Mouse (Mus musculus) midbrain, embryonic 15.5 days (tissue): ENCODE results near the gene Hoxa3. TPM values are rescaled to one million over a fixed set of nuclear protein-coding genes. Genes with fewer than 3 reads are reported as not detected.

Source experiments
- ATAC-seq: fragments of 200-750 bp; cut with Nextera tagmentation; replicated peaks from 2 replicates; pipeline ENCODE4 v1.8.0; 2017; ENCODE audit warnings: moderate TSS enrichment
- H3K27ac ChIP-seq: fragments of 300-500 bp; sonication (generic); 2 replicates; pipeline ENCODE4 v1.5.1; 2015; ENCODE audit warnings: mild to moderate bottlenecking, inconsistent platforms
- H3K27me3 ChIP-seq: fragments of 300-500 bp; sonication (generic); replicated peaks from 2 replicates; pipeline ENCODE4 v1.6.1; 2015; ENCODE audit warnings: inconsistent platforms
- H3K36me3 ChIP-seq: fragments of 300-500 bp; sonication (generic); replicated peaks from 2 replicates; pipeline ENCODE4 v1.6.1; 2015; ENCODE audit warnings: inconsistent platforms
- H3K4me1 ChIP-seq: fragments of 300-500 bp; sonication (generic); 2 replicates; pipeline ENCODE4 v1.6.1; 2015; ENCODE audit warnings: inconsistent platforms
- H3K4me2 ChIP-seq: fragments of 300-500 bp; sonication (generic); 2 replicates; pipeline ENCODE4 v1.6.1; 2015; ENCODE audit warnings: inconsistent platforms, mild to moderate bottlenecking, moderate library complexity
- H3K4me3 ChIP-seq: fragments of 300-500 bp; sonication (generic); 2 replicates; pipeline ENCODE4 v1.5.1; 2015; ENCODE audit warnings: mild to moderate bottlenecking, inconsistent platforms
- H3K9ac ChIP-seq: fragments of 300-500 bp; sonication (generic); 2 replicates; pipeline ENCODE4 v1.6.1; 2015; ENCODE audit warnings: mild to moderate bottlenecking, inconsistent platforms
- H3K9me3 ChIP-seq: fragments of 300-500 bp; sonication (generic); 2 replicates; pipeline ENCODE4 v1.6.1; 2016; ENCODE audit warnings: inconsistent platforms
- whole genome bisulfite sequencing: fragments of 180-500 bp; shearing (Covaris S2); methylation state at CpG from one replicate; pipeline ENCODE4 v1.1.7; 2015; ENCODE audit warnings: mixed read lengths; 5-methylcytosine and 5-hydroxymethylcytosine counted together
- polyA plus RNA-seq: library from polyadenylated mRNA; unstranded; fragments of >200 nt; fragmentation: Nextera tagmentation; extraction: Ambion mirVana; gene quantifications from 2 replicates; pipeline ENCODE4 v1.2.1, GENCODE M21; 2015

The Hoxa3 gene
- polyA plus RNA-seq, 1 experiment from 2014 or later: not detected

DNA sequence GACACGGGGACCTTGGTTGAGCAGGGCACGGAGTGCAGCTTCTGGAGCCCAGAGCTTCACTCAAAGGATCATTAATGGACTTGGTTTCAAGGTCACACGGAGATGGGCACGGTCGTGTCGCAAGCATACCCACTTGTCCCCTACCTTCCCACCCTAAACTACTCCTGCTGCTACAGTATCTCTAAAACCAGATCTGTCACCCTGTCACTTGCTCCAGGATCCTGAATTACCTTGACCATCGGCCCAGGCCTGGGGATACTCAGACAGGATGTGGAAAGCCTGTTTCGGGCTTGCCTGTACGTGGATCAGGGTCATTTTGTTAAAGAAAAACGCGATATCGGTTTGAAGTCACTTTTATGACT, 3.5 kb downstream of the Hoxa3 start:
- H3K27ac ChIP-seq: no peak overlapping the region
- no peaks in the 10 kb centered on the region for H3K36me3 ChIP-seq
- H3K27me3 ChIP-seq: peaks cover 98% of the 10 kb centered on the region
- no peak overlapping the region for H3K4me2 ChIP-seq
- no peaks in the 10 kb centered on the region for H3K9me3 ChIP-seq
- no peak for ATAC-seq
- H3K9ac ChIP-seq: no peak overlapping the region
- WGBS: 7% methylated on average over 12 of the region's 12 CpGs
- H3K4me3 ChIP-seq: no peak overlapping the region
- H3K4me1 ChIP-seq: peaks cover 6% of the 10 kb centered on the region; the same call in 1 of the 2 replicates

DNA sequence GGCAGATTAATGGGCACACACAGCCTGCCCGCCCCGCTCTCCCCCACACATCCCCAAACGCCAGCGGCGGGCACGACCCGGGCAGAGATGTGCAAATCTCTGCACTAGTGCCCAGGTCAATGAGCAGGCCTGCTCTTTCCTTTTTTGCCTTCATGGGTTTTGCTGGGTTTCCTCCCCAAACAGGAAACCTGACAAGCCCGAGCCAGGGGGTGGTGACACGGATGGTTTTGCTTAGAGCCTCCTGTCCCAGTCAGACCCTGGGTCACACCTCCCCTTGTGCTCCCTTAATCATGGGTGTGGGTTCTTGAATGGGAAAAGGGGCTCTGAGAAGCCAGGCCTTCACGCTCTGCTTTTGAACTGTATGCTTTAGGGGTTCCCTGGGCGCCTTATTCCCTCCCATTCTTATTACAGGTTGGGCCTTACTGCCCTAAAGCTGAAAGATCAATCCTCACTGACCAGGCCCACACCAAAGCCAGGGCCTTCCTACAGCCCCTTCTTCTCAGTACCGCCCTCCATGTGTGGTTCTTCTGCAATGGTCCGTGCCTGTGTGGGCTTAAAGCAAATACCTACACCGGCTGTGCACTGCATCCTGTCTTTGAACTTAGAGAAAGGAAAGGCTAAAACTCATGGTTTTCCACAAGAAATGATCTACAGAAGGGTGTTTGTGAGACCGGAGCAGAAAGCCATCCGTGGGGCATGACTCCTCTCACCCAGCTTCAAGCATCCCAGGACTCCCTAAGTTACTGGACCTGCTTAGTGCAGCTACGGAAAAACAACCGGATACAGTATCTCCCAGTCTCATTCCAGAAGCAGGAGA, 4.1 kb downstream of the Hoxa3 start:
- 3% methylated on average over 18 of the region's 18 CpGs for WGBS
- Histone ChIP-seq H3K9ac (no peak overlapping the region), H3K27ac (no peak overlapping the region), H3K4me2 (no peak overlapping the region), H3K27me3 (peaks cover 98% of the 10 kb centered on the region), H3K4me1 (peaks cover 8% of the 10 kb centered on the region), H3K9me3 (no peaks in the 10 kb centered on the region), H3K36me3 (no peaks in the 10 kb centered on the region), H3K4me3 (no peak overlapping the region)
- no peak for ATAC-seq

DNA sequence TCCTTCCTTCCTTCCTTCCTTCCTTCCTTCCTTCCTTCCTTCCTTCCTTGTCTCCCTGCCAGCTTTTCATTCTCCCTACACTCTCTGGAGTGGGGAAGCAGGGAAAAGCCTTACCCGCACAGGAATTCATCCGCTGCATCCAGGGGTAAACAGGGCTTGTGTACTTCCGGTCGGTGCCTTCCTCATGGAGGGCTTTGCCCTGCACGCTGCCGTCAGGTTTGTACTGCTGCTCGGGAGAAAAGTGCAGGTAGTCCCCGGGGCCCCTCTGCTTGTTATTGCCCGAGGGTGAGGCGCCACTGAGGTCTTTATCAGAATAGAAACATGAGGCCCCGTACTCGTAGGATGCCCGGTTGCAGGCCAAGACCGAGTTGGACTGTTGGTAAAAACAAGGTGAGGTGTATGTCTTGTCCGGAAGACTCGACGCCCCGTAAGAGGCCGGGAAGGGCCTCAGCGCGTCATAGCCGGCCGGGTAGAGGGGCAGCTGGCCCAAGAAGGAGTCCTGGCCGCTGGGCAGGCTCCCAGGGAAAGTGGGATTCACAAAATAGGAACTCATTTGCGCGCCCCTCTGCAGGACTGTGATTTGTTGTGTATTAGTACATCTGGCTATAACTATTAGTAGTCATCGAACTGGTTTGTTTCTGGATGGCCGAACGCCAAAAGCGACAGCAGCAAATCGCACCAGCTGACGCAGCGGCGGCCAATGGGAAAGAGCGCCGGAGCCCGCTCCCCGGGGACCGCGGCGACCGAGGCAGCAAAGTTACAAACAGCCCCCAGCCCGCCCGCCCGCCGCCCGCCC, 4.9 kb downstream of the Hoxa3 start, which contains the start of gene Hoxa6:
Gene Hoxa6, minus strand, starts transcription at position 651 of the 796 bp plus-strand sequence.
- ATAC-seq: no peak
- Histone ChIP-seq H3K9ac (no peak within 1 kb of the TSS), H3K4me1 (peaks cover 12% of the 10 kb centered on the region), H3K36me3 (no peaks in the 10 kb centered on the region), H3K27ac (no peak within 1 kb of the TSS), H3K4me2 (no peak within 1 kb of the TSS), H3K9me3 (no peaks in the 10 kb centered on the region), H3K27me3 (peaks cover 98% of the 10 kb centered on the region), H3K4me3 (no peak within 1 kb of the TSS)
- WGBS: under 1% methylated on average over 47 of the region's 47 CpGs

DNA sequence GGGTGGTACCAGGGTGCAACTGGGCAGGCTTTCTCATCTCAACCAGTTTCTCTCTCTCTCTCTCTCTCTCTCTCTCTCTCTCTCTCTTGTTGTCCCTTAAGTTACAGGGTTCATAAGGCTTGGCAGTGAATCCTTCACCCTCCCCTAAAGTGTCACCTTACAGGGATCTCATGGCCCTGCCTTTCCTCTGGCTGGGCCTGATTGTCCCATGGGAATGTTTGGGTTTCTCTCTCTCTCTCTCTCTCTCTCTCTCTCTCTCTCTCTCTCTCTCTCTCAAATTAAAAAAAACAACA, 5.5 kb downstream of the Hoxa3 start:
- no peak overlapping the region for H3K27ac ChIP-seq
- H3K9ac ChIP-seq: no peak overlapping the region
- no peak overlapping the region for H3K4me2 ChIP-seq
- H3K27me3 ChIP-seq: peaks cover 98% of the 10 kb centered on the region
- no peak for ATAC-seq
- no peaks in the 10 kb centered on the region for H3K36me3 ChIP-seq
- H3K9me3 ChIP-seq: no peaks in the 10 kb centered on the region
- H3K4me1 ChIP-seq: peaks cover 12% of the 10 kb centered on the region
- H3K4me3 ChIP-seq: no peak overlapping the region

DNA sequence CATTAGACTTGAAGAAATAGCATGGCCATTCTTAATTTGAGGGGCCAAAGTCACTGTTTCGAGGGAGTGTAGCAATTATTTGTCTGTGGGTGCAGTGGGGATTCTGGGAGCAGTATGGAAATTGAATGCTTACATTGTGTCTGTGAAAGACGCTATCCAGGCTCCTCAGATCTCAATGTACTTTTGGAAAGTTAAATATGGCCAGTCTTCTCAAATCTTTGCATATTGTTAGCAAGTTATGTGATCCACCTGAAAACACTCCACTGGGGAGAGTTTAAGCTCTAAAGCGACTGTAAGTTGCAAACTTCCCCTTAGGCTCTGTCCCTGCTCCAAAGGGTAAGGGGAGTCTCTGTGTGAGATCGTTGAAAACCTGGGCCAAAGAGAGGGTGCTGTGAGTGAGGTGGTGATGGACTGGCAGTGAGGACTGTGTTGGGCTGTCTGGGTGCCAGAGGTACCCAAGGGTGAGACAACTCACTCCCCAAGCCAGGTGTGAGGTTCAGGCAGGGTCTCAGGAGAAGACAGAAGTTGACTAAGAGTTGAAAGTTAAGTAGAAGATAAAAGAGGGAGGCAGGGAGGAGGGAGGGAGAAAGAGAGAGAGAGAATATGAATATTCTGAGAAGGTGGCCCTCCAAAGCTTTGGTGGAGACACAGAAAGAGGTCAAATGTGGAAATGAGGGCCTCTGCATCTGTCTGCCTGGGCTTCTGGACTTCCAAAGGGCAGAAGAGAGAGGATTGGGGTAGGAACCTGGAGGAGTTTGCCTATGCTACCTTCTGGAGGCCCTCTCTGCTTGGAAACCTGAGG, 6.1 kb downstream of the Hoxa3 start:
- Histone ChIP-seq H3K4me3 (no peak overlapping the region), H3K27ac (no peak overlapping the region)

DNA sequence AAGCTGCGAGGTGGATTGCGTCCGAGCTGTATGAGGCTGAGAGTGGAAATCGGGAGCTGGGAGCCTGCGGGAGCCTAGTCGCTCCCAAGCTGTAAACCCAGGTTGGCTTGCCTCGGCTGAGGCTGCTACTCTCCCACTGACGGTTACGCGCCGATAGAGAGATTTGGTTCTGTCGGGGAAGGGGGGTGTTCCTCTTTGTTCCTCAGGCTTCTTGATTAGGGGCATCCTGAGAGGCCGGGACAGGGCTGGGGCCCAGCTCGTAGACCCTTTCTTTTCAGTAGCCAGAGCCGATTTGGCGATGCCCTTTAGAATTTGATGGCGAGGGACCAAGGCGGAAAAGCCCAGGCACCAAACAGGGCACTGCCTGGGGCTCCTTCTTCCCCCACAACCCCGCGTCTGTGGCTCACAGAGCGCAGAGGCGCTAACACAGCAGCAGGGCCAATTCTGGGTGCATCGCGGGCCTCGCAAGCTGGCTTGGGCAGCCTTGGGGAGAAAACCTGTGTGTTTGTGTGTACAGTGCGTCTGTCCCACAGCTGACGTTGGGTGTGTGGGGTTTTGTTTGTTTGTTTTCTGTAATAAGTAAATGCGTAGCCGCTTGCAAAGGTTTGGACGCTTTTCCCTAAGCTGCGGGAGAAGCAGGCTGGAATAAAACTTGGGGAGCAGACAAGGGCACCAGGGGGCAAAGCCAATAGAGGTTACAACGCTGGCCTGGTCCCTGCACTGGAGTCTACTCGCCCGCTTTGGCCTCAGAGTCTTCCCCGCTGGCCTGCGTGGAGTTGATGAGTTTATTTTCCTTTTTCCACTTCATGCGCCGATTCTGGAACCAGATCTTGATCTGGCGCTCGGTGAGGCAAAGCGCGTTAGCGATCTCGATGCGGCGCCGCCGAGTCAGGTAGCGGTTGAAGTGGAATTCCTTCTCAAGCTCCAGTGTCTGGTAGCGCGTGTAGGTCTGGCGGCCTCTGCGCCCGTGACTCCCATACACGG, 7.2 kb downstream of the Hoxa3 start:
- Histone ChIP-seq H3K27me3 (peaks cover 98% of the 10 kb centered on the region), H3K4me1 (peaks cover 6% of the 10 kb centered on the region), H3K36me3 (no peaks in the 10 kb centered on the region), H3K27ac (no peak overlapping the region), H3K4me3 (no peak overlapping the region), H3K9me3 (no peaks in the 10 kb centered on the region), H3K9ac (no peak overlapping the region), H3K4me2 (no peak overlapping the region)
- no peak for ATAC-seq
- under 1% methylated on average over 55 of the region's 55 CpGs for whole genome bisulfite sequencing

More for the DNA sequence above, 6.1 kb downstream of the Hoxa3 start:
- Histone ChIP-seq H3K4me1 (peaks cover 12% of the 10 kb centered on the region), H3K36me3 (no peaks in the 10 kb centered on the region), H3K4me2 (no peak overlapping the region), H3K9me3 (no peaks in the 10 kb centered on the region), H3K27me3 (peaks cover 98% of the 10 kb centered on the region), H3K9ac (no peak overlapping the region)
- WGBS: 3% methylated on average over 4 of the region's 4 CpGs
- no peak for ATAC-seq

DNA sequence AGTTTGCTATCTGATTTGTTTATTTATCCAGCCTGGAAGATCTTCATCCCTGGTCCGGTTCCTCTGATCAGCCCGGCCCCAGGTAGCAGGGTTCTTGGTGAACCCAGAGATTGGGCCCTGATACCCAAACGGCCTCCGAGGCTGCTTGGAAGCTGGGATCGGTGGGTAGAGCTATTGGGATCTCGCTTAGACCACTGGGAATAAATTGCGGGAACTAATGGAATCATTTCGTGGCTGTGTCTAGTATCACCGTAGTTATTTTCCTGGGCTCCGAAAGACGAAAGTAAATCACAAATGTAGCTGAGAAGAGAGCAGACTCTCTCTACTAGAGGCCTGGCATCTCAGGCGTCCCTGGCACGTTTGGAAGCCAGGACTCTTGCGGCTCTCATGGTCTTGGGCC, 7.9 kb downstream of the Hoxa3 start:
- H3K27me3 ChIP-seq: peaks cover 99% of the 10 kb centered on the region
- H3K4me2 ChIP-seq: no peak overlapping the region

DNA sequence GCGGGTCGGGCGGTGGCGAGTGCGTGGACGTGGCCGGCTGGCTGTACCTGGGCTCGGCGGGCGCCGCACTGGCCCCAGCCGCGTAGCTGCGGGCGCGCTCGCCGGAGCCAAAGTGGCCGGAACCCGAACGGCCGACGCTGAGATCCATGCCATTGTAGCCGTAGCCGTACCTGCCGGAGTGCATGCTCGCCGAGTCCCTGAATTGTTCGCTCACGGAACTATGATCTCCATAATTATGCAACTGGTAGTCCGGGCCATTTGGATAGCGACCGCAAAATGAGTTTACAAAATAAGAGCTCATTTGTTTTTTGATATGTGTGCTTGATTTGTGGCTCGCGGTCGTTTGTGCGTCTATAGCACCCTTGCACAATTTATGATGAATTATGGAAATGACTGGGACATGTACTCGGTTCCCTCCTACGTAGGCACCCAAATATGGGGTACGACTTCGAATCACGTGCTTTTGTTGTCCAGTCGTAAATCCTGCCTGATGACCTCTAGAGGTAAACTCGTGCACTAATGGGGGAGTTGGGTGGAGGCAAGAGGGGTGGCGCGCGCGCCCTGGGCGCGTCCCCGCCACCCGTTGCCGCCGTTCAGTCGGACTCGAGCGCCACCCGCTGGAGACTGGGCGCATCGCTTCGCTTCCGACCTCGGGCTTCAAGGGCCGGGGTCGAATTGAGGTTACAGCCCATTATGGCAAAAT, 8.9 kb downstream of the Hoxa3 start, which contains the start of gene Hoxa5:
Gene Hoxa5, minus strand, starts transcription at position 538 of the 703 bp plus-strand sequence.
- Histone ChIP-seq H3K36me3 (no peaks in the 10 kb centered on the region), H3K9me3 (no peaks in the 10 kb centered on the region), H3K27ac (no peak within 1 kb of the TSS), H3K4me3 (no peak within 1 kb of the TSS), H3K4me2 (0 out of 2 replicates have a peak within 1 kb of the TSS, but pooled peaks have one; percentile 0), H3K9ac (no peak within 1 kb of the TSS), H3K4me1 (peaks cover 6% of the 10 kb centered on the region), H3K27me3 (peaks cover 99% of the 10 kb centered on the region)
- WGBS: under 1% methylated on average over 65 of the region's 65 CpGs
- ATAC-seq: no peak

More for the DNA sequence above, 7.9 kb downstream of the Hoxa3 start:
- no peak overlapping the region for H3K9ac ChIP-seq
- 4% methylated on average over 14 of the region's 14 CpGs for whole genome bisulfite sequencing
- no peak overlapping the region for H3K4me3 ChIP-seq
- no peaks in the 10 kb centered on the region for H3K9me3 ChIP-seq
- H3K4me1 ChIP-seq: peaks cover 6% of the 10 kb centered on the region
- H3K36me3 ChIP-seq: no peaks in the 10 kb centered on the region
- H3K27ac ChIP-seq: no peak overlapping the region
- ATAC-seq: no peak

DNA sequence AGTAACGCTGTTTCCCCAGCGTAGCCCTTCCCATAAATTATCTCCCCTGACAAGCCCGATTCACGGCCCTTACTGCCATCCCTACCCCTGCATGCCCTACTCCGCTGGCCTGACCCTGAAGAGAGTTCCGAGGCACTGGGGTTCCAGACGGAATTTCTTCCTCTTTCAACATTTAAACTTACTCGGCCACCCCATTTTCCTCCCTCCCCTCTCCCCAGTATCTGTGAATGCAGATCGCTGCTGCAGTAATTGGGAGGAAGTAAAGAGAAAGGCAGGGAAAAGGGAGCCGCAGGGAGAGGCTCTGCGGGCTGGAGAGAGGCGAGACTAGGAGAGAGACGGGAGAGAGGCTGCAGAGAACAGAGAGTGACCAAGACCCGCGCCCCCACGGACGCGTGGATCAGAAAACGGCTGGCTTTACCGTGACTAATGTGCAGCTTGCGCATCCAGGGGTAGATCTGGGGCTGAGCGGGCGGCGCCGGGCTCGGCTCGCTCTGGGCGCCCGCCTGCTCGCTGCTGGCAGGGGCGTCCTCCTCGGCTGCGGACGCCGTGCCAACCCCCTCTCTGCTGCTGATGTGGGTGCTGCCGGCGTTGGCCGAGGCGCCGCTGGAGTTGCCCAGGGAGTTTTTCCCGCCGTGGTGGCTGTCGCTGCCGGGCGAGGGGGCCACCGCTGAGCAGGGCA, 9.6 kb downstream of the Hoxa3 start:
- Histone ChIP-seq H3K4me3 (no peak overlapping the region), H3K36me3 (no peaks in the 10 kb centered on the region), H3K4me2 (no peak overlapping the region), H3K4me1 (peaks cover 6% of the 10 kb centered on the region), H3K9ac (no peak overlapping the region), H3K27me3 (peaks cover 99% of the 10 kb centered on the region), H3K27ac (no peak overlapping the region), H3K9me3 (no peaks in the 10 kb centered on the region)
- no peak for ATAC-seq
- under 1% methylated on average over 46 of the region's 46 CpGs for WGBS

DNA sequence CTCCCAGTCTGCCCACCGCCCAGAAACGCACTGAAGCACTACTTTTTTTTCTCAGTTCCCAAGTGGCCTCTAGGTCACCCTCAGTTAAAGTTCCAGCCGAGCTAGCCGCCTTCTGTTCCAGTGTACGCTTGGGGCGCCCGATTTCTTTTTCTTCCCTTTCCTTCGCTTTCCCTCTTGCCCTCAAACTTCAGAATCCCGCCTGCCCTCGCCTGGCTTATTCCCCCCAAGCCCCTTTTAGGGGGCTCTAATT, 10.1 kb downstream of the Hoxa3 start:
- peaks cover 99% of the 10 kb centered on the region for H3K27me3 ChIP-seq
- no peaks in the 10 kb centered on the region for H3K36me3 ChIP-seq
- no peak overlapping the region for H3K9ac ChIP-seq
- no peak overlapping the region for H3K4me2 ChIP-seq
- ATAC-seq: no peak
- 2% methylated on average over 10 of the region's 10 CpGs for WGBS
- H3K4me3 ChIP-seq: no peak overlapping the region
- H3K9me3 ChIP-seq: no peaks in the 10 kb centered on the region
- H3K4me1 ChIP-seq: peaks cover 6% of the 10 kb centered on the region
- no peak overlapping the region for H3K27ac ChIP-seq
